9 mouse cellular contexts compared by ENCODE assay signal in genomic region chr9:21197981-21198380, GRCm38 (mm10). TPM values are rescaled to one million over a fixed set of nuclear protein-coding genes. Genes with fewer than 3 reads are reported as not detected.
DNase-seq lines count a peak whose midpoint lies in the region; ATAC-seq and TF ChIP-seq lines count a peak whose summit lies in the region.
"Had no signal": no experiment of that assay in that cellular context is flagged by ENCODE, and none has a peak within 500 bp of the region (broad histone marks: within the 10 kb centered on the region; RNA-seq: fewer than 3 reads in every experiment).

No protein-coding gene starts in this region.

- no peak for TF ChIP-seq CTCF in kidney, postnatal 0 days (IDR thresholded peaks at IDR 0.05; ENCODE audit: low read depth)

- no peaks in the 10 kb centered on the region for H3K36me3 ChIP-seq in kidney, postnatal 0 days (ENCODE audit: insufficient read depth, low read length)

- H3K4me3 ChIP-seq in kidney, postnatal 0 days (replicated peaks; ENCODE audit: low read depth, low read length), result no peak overlapping the region
- H3K4me3 ChIP-seq: erythroblast, embryonic 14.5 days had no signal

- no peaks in the 10 kb centered on the region for H3K9me3 ChIP-seq in kidney, postnatal 0 days (replicated peaks; ENCODE audit: low read length)

- 0 out of 2 replicates have a peak, but pooled peaks cover 6% of the 10 kb centered on the region for H3K4me1 ChIP-seq in kidney, postnatal 0 days (replicated peaks; ENCODE audit: insufficient read depth, low read length)

- no peak overlapping the region for H3K9ac ChIP-seq in kidney, postnatal 0 days (ENCODE audit: low read depth, low read length)

- 0 out of 2 replicates have a peak overlapping the region, but pooled peaks have one; percentile 8 for H3K4me2 ChIP-seq in kidney, postnatal 0 days (ENCODE audit: low read length)

- ATAC-seq in kidney, postnatal 0 days (replicated peaks; ENCODE audit: low FRiP score, low read depth), result 0 out of 2 replicates have a peak, but pooled peaks have one; percentile 45
- ATAC-seq in frontal cortex, adult (ENCODE audit: low TSS enrichment), result peak; percentile 77
- no peak for ATAC-seq in inflammation-experienced regulatory T-cells, adult 6 months
- no peak for ATAC-seq in erythroblast, adult 5-6 weeks (replicated peaks; ENCODE audit: low FRiP score, poor library complexity, severe bottlenecking)

- 22% methylated on average over 4 of the region's 4 CpGs for WGBS in kidney, postnatal 0 days

- no peak overlapping the region for H3K27ac ChIP-seq in kidney, postnatal 0 days

- intact Hi-C loops in left cerebral cortex, postnatal 10 days (cut with DNase I), result loop anchor here (5.0 kb wide), 1 partner anchor 36 kb away; no protein-coding TSS in a partner anchor

- no peaks in the 10 kb centered on the region for H3K27me3 ChIP-seq in kidney, postnatal 0 days (ENCODE audit: insufficient read depth, low read length)

- DNase-seq in kidney, postnatal 0 days (ENCODE audit: low spot score), result peak; percentile 35
- no peak for DNase-seq in kidney, adult 11 months
- peak; percentile 82 for DNase-seq in left cerebral cortex, postnatal 10 days (ENCODE audit: extremely low spot score in 1 of 2, low spot score in 2 of 2)
- peak; percentile 75 for DNase-seq in retina, embryonic 14.5 days (ENCODE audit: low spot score)
- DNase-seq in Muller cell, postnatal 12 days (ENCODE audit: inconsistent ontology term), result no peak

RNA-seq across cellular contexts. Expression of gene Pde4a, which starts 32.5 kb away (rescaled TPM):
- polyA plus RNA-seq in kidney, postnatal 0 days (2015; fragmentation: Nextera tagmentation; extraction: Ambion mirVana), result 8.2 and 8.3 TPM in 2 replicates
- 10 to 100 TPM; 65.6 to 67.5 TPM for total RNA-seq in left cerebral cortex, postnatal 10 days (2021)
- polyA plus RNA-seq in inflammation-experienced regulatory T-cells, adult 6 months (2017; shearing (Covaris generic)), result 1 to 10 TPM in 1 of 3 experiments, under 1 TPM in 2; 0.54 to 1.3 (median 0.82) TPM
- total RNA-seq in erythroblast, adult 5-6 weeks (2015; ENCODE audit: low replicate concordance), result 2.5 and 2.7 TPM in 2 replicates
- 0.77 and 1.1 TPM in 2 replicates for total RNA-seq in erythroblast, adult 5-6 weeks (2017; ENCODE audit: low replicate concordance)

RNA-seq across cellular contexts. Expression of gene Keap1, which starts 41.2 kb away (rescaled TPM):
- 49.3 and 50.8 TPM in 2 replicates for polyA plus RNA-seq in kidney, postnatal 0 days (2015; fragmentation: Nextera tagmentation; extraction: Ambion mirVana)
- 10 to 100 TPM; 47.9 to 50.8 TPM for total RNA-seq in left cerebral cortex, postnatal 10 days (2021)
- 10 to 100 TPM; 20.8 to 28.9 (median 21.5) TPM for polyA plus RNA-seq in inflammation-experienced regulatory T-cells, adult 6 months (2017; shearing (Covaris generic))
- 4.6 and 6.9 TPM in 2 replicates for total RNA-seq in erythroblast, adult 5-6 weeks (2015; ENCODE audit: low replicate concordance)
- total RNA-seq in erythroblast, adult 5-6 weeks (2017; ENCODE audit: low replicate concordance), result 6.8 and 8.9 TPM in 2 replicates

RNA-seq across cellular contexts. Expression of gene Cdc37, which starts 48.2 kb away (rescaled TPM):
- polyA plus RNA-seq in kidney, postnatal 0 days (2015; fragmentation: Nextera tagmentation; extraction: Ambion mirVana), result 256 and 271 TPM in 2 replicates
- 100 to 1,000 TPM; 127 to 129 TPM for total RNA-seq in left cerebral cortex, postnatal 10 days (2021)
- polyA plus RNA-seq in inflammation-experienced regulatory T-cells, adult 6 months (2017; shearing (Covaris generic)), result 10 to 100 TPM; 84.2 to 97.0 (median 95.3) TPM
- 21.9 and 29.8 TPM in 2 replicates for total RNA-seq in erythroblast, adult 5-6 weeks (2015; ENCODE audit: low replicate concordance)
- total RNA-seq in erythroblast, adult 5-6 weeks (2017; ENCODE audit: low replicate concordance), result 35.5 and 75.3 TPM in 2 replicates

RNA-seq across cellular contexts. Expression of gene S1pr5, which starts 50.3 kb away (rescaled TPM):
- 0.11 TPM in 1 of 2 replicates, not detected in the other for polyA plus RNA-seq in kidney, postnatal 0 days (2015; fragmentation: Nextera tagmentation; extraction: Ambion mirVana)
- total RNA-seq in left cerebral cortex, postnatal 10 days (2021), result 1 to 10 TPM; 2.2 to 2.3 TPM
- polyA plus RNA-seq in inflammation-experienced regulatory T-cells, adult 6 months (2017; shearing (Covaris generic)), result under 1 TPM in 1 of 3 experiments, not detected in 2; 0.17 TPM
- 1.7 TPM in 1 of 2 replicates, not detected in the other for total RNA-seq in erythroblast, adult 5-6 weeks (2015; ENCODE audit: low replicate concordance)
- total RNA-seq in erythroblast, adult 5-6 weeks (2017; ENCODE audit: low replicate concordance), result 1.1 and 3.2 TPM in 2 replicates
- polyA plus RNA-seq: erythroblast, embryonic 14.5 days had no signal

Comparison
In these comparisons a context has a peak if more than half of its experiments do, and no peak if none do; other contexts are left out.
1. DNase-seq: peak in kidney, postnatal 0 days (single experiment), left cerebral cortex, postnatal 10 days (2 of 2) and retina, embryonic 14.5 days (single experiment); none in kidney, adult 11 months (single experiment) and Muller cell, postnatal 12 days (single experiment).
2. ATAC-seq: peak in kidney, postnatal 0 days (single experiment) and frontal cortex, adult (single experiment); none in inflammation-experienced regulatory T-cells, adult 6 months (single experiment) and erythroblast, adult 5-6 weeks (single experiment).
3. RNA of gene Pde4a, which starts 32.5 kb away (total RNA-seq): 65.6 to 67.5 TPM in left cerebral cortex, postnatal 10 days; 0.77 to 2.7 TPM in erythroblast, adult 5-6 weeks; every median in the first group is over 10 times any median in the second.
4. RNA of gene Keap1, which starts 41.2 kb away (total RNA-seq): 47.9 to 50.8 TPM in left cerebral cortex, postnatal 10 days; 4.6 to 8.9 TPM in erythroblast, adult 5-6 weeks; every median in the first group is over 4 times any median in the second.